Mouse (Mus musculus) lung, postnatal 36 days (tissue): Measurements from ENCODE around the gene Add1.

Experiments used
- DNase-seq: peaks from one replicate; pipeline ENCODE4 v3.0.0; 2022; ENCODE audit warnings: mixed read lengths

Add1 gene

GRCm38 (mm10) chr5:34609966-34610365 lies 36.5 kb downstream of the Add1 start:
- DNase-seq: no peak

DNA sequence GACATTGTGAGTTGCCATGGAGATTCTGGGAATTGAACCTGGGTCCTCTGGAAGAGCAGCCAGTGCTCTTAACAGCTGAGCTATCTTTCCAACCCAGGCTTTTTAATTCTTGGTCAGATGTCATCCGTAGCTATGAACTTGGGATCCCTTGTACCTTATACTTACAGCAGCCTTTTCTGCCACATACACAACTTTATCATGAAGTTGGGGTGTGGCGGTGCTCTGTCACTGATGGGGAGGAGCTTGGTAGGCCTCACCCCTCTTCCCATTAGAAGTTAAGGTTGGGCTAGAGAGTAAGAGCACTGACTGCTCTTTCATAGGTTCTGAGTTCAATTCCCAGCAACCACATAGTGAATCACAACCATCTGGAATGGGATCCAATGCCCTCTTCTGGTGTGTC lies 59.5 kb downstream of the Add1 start:
- no peak for DNase-seq

DNA sequence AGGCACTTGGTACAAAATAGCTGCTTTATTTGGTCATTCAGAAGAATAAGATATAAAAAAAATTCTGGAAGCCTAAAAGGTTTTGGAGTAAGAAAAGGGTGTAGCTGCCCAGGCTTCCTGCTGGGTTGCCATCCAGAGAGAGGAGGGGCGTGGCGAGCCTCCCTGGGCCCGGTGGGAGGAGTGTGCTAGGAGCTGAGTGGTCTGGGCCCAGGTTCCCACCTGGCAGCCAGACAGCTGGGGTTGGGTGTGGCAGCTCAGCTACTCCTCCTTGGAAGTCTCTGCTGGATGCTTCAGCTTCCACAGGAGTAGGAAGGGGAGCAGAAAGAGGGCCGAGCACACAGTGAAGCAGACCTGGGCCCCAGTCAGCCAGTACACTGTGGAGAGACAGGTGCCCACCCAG lies 60.2 kb downstream of the Add1 start:
- DNase-seq: peak; percentile 65

DNA sequence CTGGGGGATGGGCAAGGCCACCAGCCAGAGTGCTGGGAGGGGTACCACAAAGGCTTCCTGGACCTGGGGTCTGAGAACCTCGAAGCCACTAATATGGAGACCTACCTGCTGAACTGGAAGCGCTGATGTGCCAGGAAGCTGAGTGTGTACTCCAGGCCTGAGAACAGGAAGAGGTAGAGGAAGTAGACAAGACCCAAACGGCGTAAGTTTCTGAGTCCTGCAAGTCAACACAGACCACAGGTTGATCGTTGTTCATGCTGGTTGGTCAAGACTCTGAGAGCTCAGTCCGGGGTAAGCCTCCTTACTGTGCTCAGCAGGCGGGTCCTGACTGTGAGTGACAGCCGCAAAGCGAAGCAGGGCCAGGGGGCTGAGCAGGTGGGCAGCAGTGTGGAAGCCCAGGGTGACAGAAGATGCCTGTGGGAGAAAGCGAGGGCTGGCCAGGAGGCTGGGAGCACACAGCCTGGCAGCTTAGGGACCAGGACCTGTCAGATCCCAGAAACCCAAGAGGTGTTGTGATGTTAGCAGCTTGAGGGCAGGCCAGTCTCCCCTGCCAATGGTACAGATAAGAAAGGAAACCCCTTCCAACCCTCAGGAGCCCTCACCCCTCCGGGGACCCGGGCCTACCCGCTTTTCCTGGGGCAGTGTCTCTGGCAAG lies 61.4 kb downstream of the Add1 start:
- DNase-seq: peak; percentile 10

- no peak for DNase-seq
These were observed 62.3 kb downstream of the Add1 start for GRCm38 (mm10) chr5:34635665-34636192.

GRCm38 (mm10) chr5:34636481-34637287 lies 63.2 kb downstream of the Add1 start, which contains the start of gene Mfsd10:
Gene Mfsd10, minus strand, starts transcription at chr5:34637212.
- peak; percentile 87 for DNase-seq

DNA sequence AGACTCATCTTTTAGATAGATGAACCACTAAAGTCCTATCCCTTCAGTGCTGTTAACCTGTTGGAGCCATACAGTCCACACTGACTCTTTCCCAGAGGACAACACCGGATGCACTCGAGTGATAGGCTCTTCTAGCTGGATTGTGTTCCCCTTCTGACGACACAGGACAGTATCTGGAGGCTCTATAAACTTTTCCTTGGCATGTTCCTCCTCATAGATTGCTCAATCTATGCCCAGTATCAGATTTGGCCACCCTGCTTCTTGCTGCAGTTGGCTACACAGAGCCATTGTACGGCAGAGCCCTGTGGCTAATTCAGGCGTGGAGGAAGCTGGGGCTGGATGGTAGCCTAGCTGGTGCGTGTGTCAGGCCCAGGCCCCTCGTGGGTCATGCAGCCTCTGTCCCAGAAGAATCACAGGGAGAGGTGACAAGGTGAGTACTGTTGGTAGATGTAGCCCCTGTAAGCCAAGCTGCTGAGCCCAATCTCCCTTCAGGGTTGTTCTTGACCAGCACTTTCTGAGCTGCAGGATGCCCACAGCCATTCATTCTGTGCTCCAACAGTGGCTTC lies 64.2 kb downstream of the Add1 start:
- no peak for DNase-seq

GRCm38 (mm10) chr5:34641991-34642390 lies 68.5 kb downstream of the Add1 start:
- DNase-seq: no peak

DNA sequence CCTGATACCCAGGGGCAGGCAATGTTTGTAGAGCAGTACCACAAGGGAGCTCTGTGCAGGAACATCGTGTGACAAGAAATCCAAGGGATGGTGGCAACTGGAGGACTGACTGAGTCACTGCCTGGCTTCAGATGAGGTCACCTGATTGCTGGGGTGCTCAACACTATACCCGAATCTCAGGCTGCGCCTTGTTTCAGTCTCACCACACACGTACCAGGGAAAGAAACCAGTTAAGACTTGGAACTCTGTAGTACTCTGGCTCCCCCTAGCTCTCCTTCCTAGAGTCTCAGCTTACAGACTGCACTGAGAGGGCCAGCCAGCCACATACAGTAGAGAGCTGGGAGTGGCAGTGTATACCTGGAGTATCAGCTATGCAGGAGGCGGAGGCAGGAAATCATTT lies 69.5 kb downstream of the Add1 start:
- DNase-seq: peak; percentile 78

- peak; percentile 86 for DNase-seq
These were observed 74.1 kb downstream of the Add1 start for GRCm38 (mm10) chr5:34647581-34647980.

DNA sequence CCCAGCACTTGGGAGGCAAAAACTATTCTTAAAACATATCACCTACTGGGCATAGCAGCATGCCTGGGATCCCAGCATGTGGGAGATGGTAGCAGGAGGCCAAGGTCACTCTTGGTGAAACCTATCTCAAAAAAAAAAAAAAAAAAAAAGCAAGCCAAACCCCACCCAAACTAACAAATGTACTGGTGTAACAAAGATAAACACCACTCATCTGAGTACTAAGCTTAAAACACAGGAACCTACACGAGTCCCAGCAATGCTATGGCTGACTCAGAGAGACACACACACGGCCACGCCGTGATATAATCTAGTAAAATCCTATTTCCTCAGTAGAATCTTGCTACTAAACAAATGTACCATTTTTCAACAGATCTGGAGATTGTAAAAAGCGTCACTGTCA lies 79.5 kb downstream of the Add1 start:
- no peak for DNase-seq

GRCm38 (mm10) chr5:34654881-34655280 lies 81.4 kb downstream of the Add1 start:
- no peak for DNase-seq

GRCm38 (mm10) chr5:34657556-34657955 lies 84.1 kb downstream of the Add1 start:
- no peak for DNase-seq

DNA sequence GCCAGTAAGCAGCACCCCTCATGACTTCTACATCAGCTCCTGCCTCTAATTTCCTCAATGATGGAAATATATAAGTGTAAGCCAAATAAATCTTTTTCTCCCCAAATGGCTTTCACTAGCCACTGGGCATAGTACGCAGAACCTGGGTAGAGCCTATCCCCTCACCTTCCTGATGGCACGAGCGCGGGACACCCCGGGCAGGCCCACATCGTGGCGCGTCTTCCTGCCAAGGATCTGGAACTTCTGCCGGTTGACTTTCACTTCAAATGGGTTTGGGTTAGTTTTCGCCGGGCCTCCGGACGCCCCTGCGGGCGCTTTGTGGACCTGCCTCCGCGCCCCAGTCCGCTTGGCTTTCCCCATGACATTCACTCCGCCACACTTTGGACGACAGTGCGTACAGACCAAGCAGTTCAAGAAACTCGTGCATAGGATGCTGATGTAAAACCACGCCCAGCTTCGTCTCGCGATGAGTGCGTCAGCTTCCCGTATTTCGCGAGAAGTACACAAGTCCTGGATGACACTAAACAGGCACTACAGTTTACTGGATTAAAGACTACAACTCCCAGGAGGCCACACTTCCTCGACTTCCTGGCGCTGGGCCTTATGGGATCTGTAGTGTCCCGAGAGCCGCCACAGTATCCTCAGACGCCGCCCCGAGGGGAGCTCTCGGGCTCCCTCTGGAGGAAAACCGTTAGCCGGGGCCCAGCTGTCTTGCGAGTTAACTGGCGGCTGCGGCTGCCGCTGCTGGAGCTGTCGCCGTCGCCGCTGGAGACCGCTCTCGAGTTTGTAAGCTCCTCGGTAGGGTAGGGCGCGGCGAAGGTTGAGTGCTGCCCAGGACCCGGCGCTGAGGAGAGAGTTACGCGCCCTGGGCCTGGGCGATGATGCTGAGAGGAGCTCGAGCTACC lies 86.5 kb downstream of the Add1 start, which contains the start of the genes Nop14 and Grk4:
TSS of gene Nop14 (minus strand) at position 463 of the 905 bp plus-strand sequence.
TSS of gene Grk4 (plus strand) at position 694 of the 905 bp plus-strand sequence.
- peak; percentile 100 for DNase-seq

GRCm38 (mm10) chr5:34660591-34661130 lies 87.2 kb downstream of the Add1 start:
- DNase-seq: no peak

- no peak for DNase-seq
These were observed 88.4 kb downstream of the Add1 start for GRCm38 (mm10) chr5:34661909-34662308.

GRCm38 (mm10) chr5:34663231-34663630 lies 89.8 kb downstream of the Add1 start:
- DNase-seq: no peak

GRCm38 (mm10) chr5:34669493-34669892 lies 96.0 kb downstream of the Add1 start:
- DNase-seq: no peak

DNA sequence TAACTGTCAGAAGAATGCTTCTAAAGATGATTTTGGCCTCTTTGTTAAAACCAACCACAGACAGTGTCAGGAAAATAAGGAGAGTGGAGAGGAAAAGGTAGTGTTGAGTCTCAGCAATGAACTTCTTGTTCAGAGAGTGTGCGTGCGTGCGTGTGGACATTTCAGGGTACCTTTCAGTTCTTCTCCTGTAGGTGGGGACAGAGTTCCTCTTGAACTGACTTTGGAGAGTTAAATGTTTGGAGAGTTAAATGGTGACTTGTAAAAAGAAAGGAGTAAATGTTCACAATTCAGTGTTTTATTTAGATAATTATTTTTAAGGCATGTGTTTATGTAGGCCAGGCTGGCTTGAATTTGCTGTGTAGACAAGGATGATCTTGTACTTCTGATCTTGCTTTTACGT lies 96.8 kb downstream of the Add1 start:
- no peak for DNase-seq
